Mouse (Mus musculus) liver, embryonic 12.5 days (tissue): ENCODE measurements around the gene Usp12. TPM values are rescaled to one million over a fixed set of nuclear protein-coding genes. Genes with fewer than 3 reads are reported as not detected.

Experiments
- ATAC-seq: fragments of 200-750 bp; cut with Nextera tagmentation; 2 replicates; pipeline ENCODE4 v1.8.0; 2017; ENCODE audit warnings: moderate number of reproducible peaks, mild to moderate bottlenecking, moderate library complexity
- H3K27ac ChIP-seq: fragments of 300-500 bp; sonication (generic); 2 replicates; pipeline ENCODE4 v1.5.1; 2016; ENCODE audit warnings: mild to moderate bottlenecking
- H3K27me3 ChIP-seq: fragments of 300-500 bp; sonication (generic); replicated peaks from 2 replicates; pipeline ENCODE4 v1.6.1; 2016; ENCODE audit warnings: mild to moderate bottlenecking, moderate library complexity
- H3K36me3 ChIP-seq: fragments of 300-500 bp; sonication (generic); 2 replicates; pipeline ENCODE4 v1.6.1; 2016; ENCODE audit warnings: mild to moderate bottlenecking, moderate library complexity
- H3K4me1 ChIP-seq: fragments of 300-500 bp; sonication (generic); 2 replicates; pipeline ENCODE4 v1.6.1; 2016
- H3K4me2 ChIP-seq: fragments of 300-500 bp; sonication (generic); 2 replicates; pipeline ENCODE4 v1.6.1; 2016; ENCODE audit warnings: mild to moderate bottlenecking, moderate library complexity
- H3K4me3 ChIP-seq: fragments of 300-500 bp; sonication (generic); 2 replicates; pipeline ENCODE4 v1.5.1; 2016; ENCODE audit warnings: mild to moderate bottlenecking, moderate library complexity
- H3K9ac ChIP-seq: fragments of 300-500 bp; sonication (generic); 2 replicates; pipeline ENCODE4 v1.6.1; 2016; ENCODE audit warnings: mild to moderate bottlenecking, moderate library complexity
- H3K9me3 ChIP-seq: fragments of 300-500 bp; sonication (generic); replicated peaks from 2 replicates; pipeline ENCODE4 v1.6.1; 2016; ENCODE audit warnings: mild to moderate bottlenecking, moderate library complexity
- WGBS: fragments of 180-500 bp; shearing (Covaris S2); methylation state at CpG from one replicate; pipeline ENCODE4 v1.1.7; 2016; ENCODE audit not compliant: insufficient replicate concordance; 5-methylcytosine and 5-hydroxymethylcytosine counted together
- polyA plus RNA-seq: library from polyadenylated mRNA; unstranded; fragments of >200 nt; fragmentation: Nextera tagmentation; extraction: Ambion mirVana; gene quantifications from 2 replicates; pipeline ENCODE4 v1.2.1, GENCODE M21; 2016

The Usp12 gene
- polyA plus RNA-seq, 1 experiment from 2014 or later = 13.9 TPM

DNA sequence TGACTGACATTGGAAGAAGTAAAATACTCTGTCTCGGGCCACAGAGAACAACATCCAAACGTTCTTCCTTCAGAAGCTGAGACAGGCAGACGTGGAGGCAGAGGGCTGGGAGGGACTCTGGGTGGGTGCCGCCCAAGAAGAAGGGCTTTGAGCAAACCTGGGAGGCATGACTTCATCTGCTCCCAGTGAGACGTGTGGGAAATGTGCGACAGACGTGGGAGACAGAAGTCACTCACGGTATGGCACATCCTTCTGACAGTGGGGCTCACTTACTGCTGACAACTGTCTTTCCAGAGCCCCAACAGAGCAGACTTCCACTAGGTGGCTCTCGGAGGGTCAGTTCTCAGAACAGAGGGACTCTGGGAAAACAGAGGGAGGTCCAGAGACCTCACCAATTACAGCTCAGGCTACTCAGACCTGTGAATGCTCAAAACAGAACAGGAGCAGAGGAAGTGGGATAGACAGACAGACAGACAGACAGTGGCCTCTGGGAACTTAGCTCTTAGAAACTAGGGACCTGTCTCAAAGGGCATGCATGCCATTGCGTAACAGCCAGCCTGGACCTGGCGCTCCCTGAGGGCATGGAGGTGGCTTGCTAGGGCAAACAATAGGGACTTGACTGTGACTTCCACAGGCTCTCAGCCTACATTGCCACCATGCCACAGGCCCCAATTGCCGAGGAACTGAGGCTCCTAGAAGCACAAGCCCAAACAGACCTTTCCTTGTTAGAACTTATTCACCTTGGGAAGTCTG lies 60.7 kb downstream of the Usp12 start:
- Histone ChIP-seq H3K9me3 (no peaks in the 10 kb centered on the region), H3K9ac (no peak overlapping the region), H3K4me3 (no peak overlapping the region), H3K36me3 (peaks cover 45% of the 10 kb centered on the region), H3K4me2 (no peak overlapping the region), H3K4me1 (peaks cover 10% of the 10 kb centered on the region; the same call in 1 of the 2 replicates), H3K27ac (no peak overlapping the region), H3K27me3 (no peaks in the 10 kb centered on the region)
- WGBS = 68% methylated on average over 12 of the region's 12 CpGs
- peak; percentile 46; the same call in 1 of the 2 replicates for ATAC-seq

DNA sequence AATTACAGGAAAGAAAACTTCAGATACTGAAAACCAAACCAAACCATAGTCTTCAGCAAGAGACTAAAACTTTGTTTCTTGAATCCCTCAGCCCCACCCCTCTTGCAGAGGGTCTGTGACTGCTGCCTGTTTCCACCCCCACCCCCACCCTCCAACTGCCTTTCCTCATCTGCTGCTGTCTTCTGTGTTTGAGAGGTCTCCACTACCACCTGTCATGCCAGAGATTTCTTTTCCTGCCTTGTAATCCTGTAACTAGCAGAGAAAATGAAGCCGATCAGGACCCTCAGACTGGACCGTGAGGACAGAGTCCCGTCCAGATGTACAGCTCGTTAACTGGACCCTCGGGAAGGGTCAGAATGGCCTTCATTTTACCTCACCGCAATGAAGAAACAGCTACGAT lies 61.4 kb downstream of the Usp12 start:
- Histone ChIP-seq H3K4me3 (no peak overlapping the region), H3K4me1 (peaks cover 10% of the 10 kb centered on the region; the same call in 1 of the 2 replicates), H3K27ac (no peak overlapping the region), H3K9me3 (no peaks in the 10 kb centered on the region), H3K36me3 (peaks cover 40% of the 10 kb centered on the region), H3K4me2 (no peak overlapping the region), H3K9ac (no peak overlapping the region), H3K27me3 (no peaks in the 10 kb centered on the region)
- 85% methylated on average over 7 of the region's 7 CpGs for WGBS
- no peak for ATAC-seq

DNA sequence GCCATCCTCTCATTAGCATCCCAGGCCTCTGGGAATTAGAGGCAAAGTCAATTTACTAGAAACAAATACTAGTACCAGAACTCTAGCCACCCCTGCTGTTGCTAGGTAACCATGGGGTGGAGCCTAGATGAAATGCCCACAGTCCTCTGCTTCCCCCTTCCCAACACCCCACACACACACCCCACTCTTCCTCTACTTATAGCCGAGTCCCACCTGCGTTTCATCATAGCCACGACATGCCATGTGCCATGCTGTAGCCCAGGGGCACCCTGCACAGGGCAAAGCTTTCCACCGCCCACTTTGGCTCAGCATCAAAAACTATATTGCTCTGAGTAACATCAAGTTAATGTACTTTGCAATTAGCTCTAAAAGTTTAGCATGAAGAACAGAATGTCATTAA lies 67.8 kb downstream of the Usp12 start:
- Histone ChIP-seq H3K4me2 (no peak overlapping the region), H3K4me3 (no peak overlapping the region), H3K36me3 (no peaks in the 10 kb centered on the region), H3K4me1 (no peaks in the 10 kb centered on the region), H3K9ac (no peak overlapping the region), H3K27me3 (no peaks in the 10 kb centered on the region), H3K27ac (no peak overlapping the region), H3K9me3 (no peaks in the 10 kb centered on the region)
- no peak for ATAC-seq
- WGBS = 76% methylated on average over 4 of the region's 4 CpGs

GRCm38 (mm10) chr5:146724956-146725355 lies 69.8 kb downstream of the Usp12 start:
- H3K4me2 ChIP-seq = no peak overlapping the region
- H3K27me3 ChIP-seq = no peaks in the 10 kb centered on the region
- no peaks in the 10 kb centered on the region for H3K4me1 ChIP-seq
- no peaks in the 10 kb centered on the region for H3K9me3 ChIP-seq
- no peak overlapping the region for H3K4me3 ChIP-seq
- WGBS = 53% methylated on average over 3 of the region's 3 CpGs
- ATAC-seq = no peak
- no peaks in the 10 kb centered on the region for H3K36me3 ChIP-seq
- no peak overlapping the region for H3K27ac ChIP-seq
- no peak overlapping the region for H3K9ac ChIP-seq

DNA sequence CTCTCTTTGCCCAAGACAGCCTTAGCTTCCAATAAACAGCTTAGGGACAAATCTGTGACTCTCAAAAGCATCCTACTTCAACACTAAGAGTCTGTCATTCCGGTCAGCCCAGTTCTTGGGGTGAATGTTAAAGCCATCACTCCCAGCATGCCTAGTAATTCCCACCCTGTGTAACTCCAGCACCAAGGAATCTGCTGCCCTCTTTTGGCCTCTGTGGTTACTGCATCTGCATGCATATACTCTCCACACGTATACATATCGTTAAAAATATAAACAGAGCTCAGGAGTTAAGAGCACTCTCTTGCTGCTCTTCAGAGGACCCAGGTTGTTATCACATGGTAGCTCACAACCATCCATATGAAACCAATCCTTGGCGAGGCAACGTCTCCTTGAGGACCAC lies 71.4 kb downstream of the Usp12 start:
- Histone ChIP-seq H3K36me3 (no peaks in the 10 kb centered on the region), H3K27ac (no peak overlapping the region), H3K4me2 (no peak overlapping the region), H3K9me3 (no peaks in the 10 kb centered on the region), H3K27me3 (no peaks in the 10 kb centered on the region), H3K9ac (no peak overlapping the region), H3K4me3 (no peak overlapping the region), H3K4me1 (no peaks in the 10 kb centered on the region)
- ATAC-seq = no peak
- 83% methylated on average over 5 of the region's 5 CpGs for WGBS

DNA sequence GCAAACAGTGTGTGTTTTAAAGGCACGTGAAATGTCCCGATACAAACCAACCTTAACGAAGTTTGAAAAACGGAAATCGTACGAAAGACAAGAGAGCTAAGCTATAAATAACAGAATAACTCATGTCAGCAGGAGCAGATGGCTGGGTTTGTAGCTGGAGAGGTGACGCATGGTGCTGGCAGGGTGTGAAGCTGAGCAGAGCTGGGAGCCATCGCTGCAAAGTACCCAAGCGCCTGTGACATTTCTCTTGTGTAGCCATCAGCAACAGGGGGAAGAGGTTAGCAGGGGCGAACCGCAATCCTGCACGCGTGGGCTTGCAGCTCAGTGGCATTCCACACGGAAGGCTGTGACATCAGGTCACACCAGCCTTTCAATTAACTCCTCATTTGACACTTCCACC lies 72.6 kb downstream of the Usp12 start:
- Histone ChIP-seq H3K27ac (no peak overlapping the region), H3K36me3 (no peaks in the 10 kb centered on the region), H3K9me3 (no peaks in the 10 kb centered on the region), H3K4me2 (no peak overlapping the region), H3K4me1 (no peaks in the 10 kb centered on the region), H3K27me3 (no peaks in the 10 kb centered on the region), H3K9ac (no peak overlapping the region), H3K4me3 (no peak overlapping the region)
- 67% methylated on average over 14 of the region's 14 CpGs for WGBS
- no peak for ATAC-seq

DNA sequence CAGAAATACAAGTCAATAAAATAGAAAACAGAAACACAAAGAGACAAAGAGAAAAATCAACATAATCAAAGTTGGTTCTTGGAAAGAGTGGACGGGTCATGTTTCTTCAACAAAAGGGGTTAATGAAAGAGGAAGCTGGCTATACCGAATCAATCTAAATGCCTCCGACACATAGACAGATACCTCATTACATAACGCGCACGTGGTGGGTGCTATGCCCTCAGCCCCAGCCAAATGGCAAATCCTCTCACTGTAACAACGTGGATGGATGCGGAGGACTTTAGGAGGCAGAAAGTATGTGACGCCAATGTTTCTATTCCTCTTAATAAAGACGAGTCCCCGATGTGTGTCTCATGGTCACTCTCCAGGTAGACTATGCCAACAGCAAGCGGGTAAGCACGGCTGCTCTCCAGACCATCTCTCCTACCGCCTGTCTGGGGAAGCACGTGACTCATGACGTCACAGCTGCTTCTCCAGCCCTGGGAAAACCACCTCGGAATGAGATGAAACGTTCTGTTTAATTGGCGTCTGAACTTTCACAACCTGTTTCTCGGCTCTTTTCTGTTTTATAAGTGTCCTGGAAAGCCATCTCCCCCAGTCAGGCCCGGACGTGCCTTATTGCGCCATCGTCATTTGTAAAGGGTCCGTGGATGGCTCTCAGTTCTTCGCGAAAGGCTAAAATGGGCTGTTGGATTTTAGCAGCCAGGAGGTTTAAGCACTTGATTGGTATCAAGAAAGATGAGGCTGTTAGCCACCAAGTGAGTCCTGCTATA lies 75.0 kb downstream of the Usp12 start:
- Histone ChIP-seq H3K27me3 (0 out of 2 replicates have a peak, but pooled peaks cover 3% of the 10 kb centered on the region), H3K27ac (no peak overlapping the region), H3K4me1 (no peaks in the 10 kb centered on the region), H3K36me3 (no peaks in the 10 kb centered on the region), H3K4me2 (no peak overlapping the region), H3K9me3 (no peaks in the 10 kb centered on the region), H3K9ac (no peak overlapping the region), H3K4me3 (no peak overlapping the region)
- no peak for ATAC-seq
- 69% methylated on average over 27 of the region's 27 CpGs for WGBS

- H3K27ac ChIP-seq = no peak overlapping the region
- H3K4me2 ChIP-seq = no peak overlapping the region
- no peak for ATAC-seq
- H3K4me1 ChIP-seq = peaks cover 4% of the 10 kb centered on the region; the same call in 1 of the 2 replicates
- H3K4me3 ChIP-seq = no peak overlapping the region
- H3K9ac ChIP-seq = no peak overlapping the region
- WGBS = 82% methylated on average over 12 of the region's 12 CpGs
- 0 out of 2 replicates have a peak, but pooled peaks cover 3% of the 10 kb centered on the region for H3K27me3 ChIP-seq
- H3K36me3 ChIP-seq = no peaks in the 10 kb centered on the region
- H3K9me3 ChIP-seq = no peaks in the 10 kb centered on the region
Measured at GRCm38 (mm10) chr5:146713836-146714235, 81.0 kb downstream of the Usp12 start.

DNA sequence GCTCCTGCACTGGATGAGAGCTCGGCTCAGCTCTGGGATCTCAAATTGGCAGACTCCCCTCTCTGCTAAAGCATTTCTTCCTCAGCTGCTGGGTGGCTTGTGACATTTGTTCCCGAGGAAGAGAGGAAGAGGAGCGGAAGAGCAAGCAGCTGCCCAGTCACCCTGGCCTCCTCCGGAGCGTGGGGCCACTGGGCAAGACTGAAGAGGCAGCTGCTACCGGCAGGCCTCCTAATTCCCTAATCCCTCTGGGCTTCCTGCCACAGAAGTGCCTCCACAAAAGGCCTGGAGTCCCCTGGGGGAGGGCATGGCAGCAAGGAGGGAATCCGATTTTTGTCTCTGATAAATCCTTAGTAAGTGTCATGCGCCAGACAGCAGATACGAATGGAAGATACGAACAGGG lies 81.7 kb downstream of the Usp12 start:
- H3K27me3 ChIP-seq = 0 out of 2 replicates have a peak, but pooled peaks cover 3% of the 10 kb centered on the region
- no peak for ATAC-seq
- H3K36me3 ChIP-seq = no peaks in the 10 kb centered on the region
- H3K4me1 ChIP-seq = peaks cover 4% of the 10 kb centered on the region; the same call in 1 of the 2 replicates
- no peaks in the 10 kb centered on the region for H3K9me3 ChIP-seq
- 64% methylated on average over 10 of the region's 10 CpGs for whole genome bisulfite sequencing
- H3K4me3 ChIP-seq = no peak overlapping the region
- no peak overlapping the region for H3K27ac ChIP-seq
- no peak overlapping the region for H3K9ac ChIP-seq
- no peak overlapping the region for H3K4me2 ChIP-seq

- Histone ChIP-seq H3K4me2 (no peak overlapping the region), H3K9ac (no peak overlapping the region), H3K9me3 (no peaks in the 10 kb centered on the region), H3K27ac (no peak overlapping the region), H3K4me3 (no peak overlapping the region), H3K27me3 (0 out of 2 replicates have a peak, but pooled peaks cover 3% of the 10 kb centered on the region), H3K4me1 (peaks cover 4% of the 10 kb centered on the region; the same call in 1 of the 2 replicates), H3K36me3 (no peaks in the 10 kb centered on the region)
- 78% methylated on average over 18 of the region's 18 CpGs for WGBS
- ATAC-seq = no peak
Measured at GRCm38 (mm10) chr5:146712282-146712918, 82.4 kb downstream of the Usp12 start.

GRCm38 (mm10) chr5:146709361-146709760 lies 85.4 kb downstream of the Usp12 start:
- no peak for ATAC-seq
- Histone ChIP-seq H3K36me3 (no peaks in the 10 kb centered on the region), H3K9me3 (no peaks in the 10 kb centered on the region), H3K27ac (no peak overlapping the region), H3K4me2 (no peak overlapping the region), H3K27me3 (no peaks in the 10 kb centered on the region), H3K4me1 (peaks cover 20% of the 10 kb centered on the region), H3K9ac (no peak overlapping the region), H3K4me3 (no peak overlapping the region)
- 63% methylated on average over 3 of the region's 3 CpGs for WGBS
